Mouse (Mus musculus) liver, postnatal 0 days (tissue): Measurements from ENCODE around the gene Mkln1. TPM values are rescaled to one million over a fixed set of nuclear protein-coding genes. Genes with fewer than 3 reads are reported as not detected.

Experiments
- ATAC-seq: fragments of 200-750 bp; cut with Nextera tagmentation; 2 replicates; pipeline ENCODE4 v1.8.0; 2017; ENCODE audit warnings: mild to moderate bottlenecking, moderate library complexity
- DNase-seq: peaks from one replicate; pipeline ENCODE4 v3.0.0-alpha.2; 2016
- H3K27ac ChIP-seq: fragments of 300-500 bp; sonication (generic); 2 replicates; pipeline ENCODE4 v1.5.1; 2014; ENCODE audit warnings: antibody characterized with exemption, moderate library complexity, mild to moderate bottlenecking, low read depth
- H3K27me3 ChIP-seq: fragments of 300-500 bp; sonication (generic); 2 replicates; pipeline ENCODE4 v1.6.1; 2014; ENCODE audit warnings: low read length, control low read depth, mixed read lengths; ENCODE audit not compliant: insufficient read depth
- H3K36me3 ChIP-seq: fragments of 300-500 bp; sonication (generic); replicated peaks from 2 replicates; pipeline ENCODE4 v1.6.1; 2014; ENCODE audit warnings: mild to moderate bottlenecking, control low read depth, low read length, moderate library complexity, mixed read lengths; ENCODE audit not compliant: insufficient read depth
- H3K4me1 ChIP-seq: fragments of 300-500 bp; sonication (generic); 2 replicates; pipeline ENCODE4 v1.6.1; 2014; ENCODE audit warnings: antibody characterized with exemption, mild to moderate bottlenecking, control low read depth; ENCODE audit not compliant: insufficient read depth
- H3K4me2 ChIP-seq: fragments of 300-500 bp; sonication (generic); 2 replicates; pipeline ENCODE4 v1.6.1; 2014; ENCODE audit warnings: low read depth, mild to moderate bottlenecking, low read length, moderate library complexity, mixed read lengths
- H3K4me3 ChIP-seq: fragments of 300-500 bp; sonication (generic); 2 replicates; pipeline ENCODE4 v1.5.1; 2014; ENCODE audit warnings: low read depth, low read length
- H3K9ac ChIP-seq: fragments of 300-500 bp; sonication (generic); replicated peaks from 2 replicates; pipeline ENCODE4 v1.6.1; 2014; ENCODE audit warnings: mild to moderate bottlenecking, moderate library complexity
- H3K9me3 ChIP-seq: fragments of 300-500 bp; sonication (generic); 2 replicates; pipeline ENCODE4 v1.6.1; 2016; ENCODE audit warnings: mild to moderate bottlenecking, control low read depth, low read length, mixed read lengths
- CTCF ChIP-seq: sonication (generic); IDR thresholded peaks from 2 replicates; pipeline ENCODE4 v1.5.1; 2016; ENCODE audit warnings: antibody characterized with exemption, low read depth
- EP300 ChIP-seq: IDR thresholded peaks from 2 replicates; pipeline ENCODE4 v1.6.1; 2016; ENCODE audit warnings: antibody characterized with exemption, low read depth, mild to moderate bottlenecking
- WGBS: fragments of 180-500 bp; shearing (Covaris S2); extraction: QIAGEN DNeasy Blood & Tissue Kit; methylation state at CpG from one replicate; pipeline ENCODE4 v1.1.7; 2014; ENCODE audit not compliant: insufficient replicate concordance; 5-methylcytosine and 5-hydroxymethylcytosine counted together
- polyA plus RNA-seq: library from polyadenylated mRNA; unstranded; fragments of >200 nt; fragmentation: Nextera tagmentation; extraction: Ambion mirVana; gene quantifications from 2 replicates; pipeline ENCODE4 v1.2.1, GENCODE M21; 2015

Gene Mkln1
- polyA plus RNA-seq, 1 experiment from 2014 or later: 103 TPM

DNA sequence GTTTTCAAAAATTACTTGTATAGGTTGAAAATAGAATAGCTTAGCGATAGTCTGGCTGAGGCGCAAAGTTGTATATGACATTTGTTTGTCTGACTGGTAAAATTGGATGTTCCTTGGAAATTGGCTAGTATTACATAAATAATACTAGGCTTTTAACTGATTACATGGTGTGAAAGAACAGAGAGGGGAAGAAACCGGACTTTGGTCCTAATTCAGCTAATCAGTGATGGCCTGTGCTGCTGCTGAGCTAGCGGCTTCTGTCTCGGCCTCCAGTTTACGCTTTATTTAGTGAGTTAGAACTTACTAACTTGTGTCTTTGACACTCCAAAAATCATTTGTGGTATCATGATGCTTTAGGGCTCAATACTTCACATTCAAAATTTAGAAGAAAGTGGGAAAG lies 70.9 kb downstream of the Mkln1 start:
- Histone ChIP-seq H3K4me2 (no peak overlapping the region), H3K36me3 (peaks cover 39% of the 10 kb centered on the region), H3K27me3 (no peaks in the 10 kb centered on the region), H3K4me1 (no peaks in the 10 kb centered on the region), H3K4me3 (no peak overlapping the region), H3K27ac (no peak overlapping the region), H3K9me3 (no peaks in the 10 kb centered on the region), H3K9ac (no peak overlapping the region)
- 91% methylated on average over 6 of the region's 6 CpGs for WGBS
- ATAC-seq (no peak), DNase-seq (no peak)
- no peak for TF ChIP-seq EP300
- TF ChIP-seq CTCF: no peak

- TF ChIP-seq EP300 (no peak), CTCF (peak; percentile 48)
- ATAC-seq (no peak), DNase-seq (no peak)
- Histone ChIP-seq H3K4me1 (no peaks in the 10 kb centered on the region), H3K27ac (no peak overlapping the region), H3K27me3 (no peaks in the 10 kb centered on the region), H3K4me3 (no peak overlapping the region), H3K9ac (no peak overlapping the region), H3K36me3 (peaks cover 37% of the 10 kb centered on the region), H3K4me2 (no peak overlapping the region), H3K9me3 (no peaks in the 10 kb centered on the region)
- 83% methylated on average over 4 of the region's 4 CpGs for WGBS
These were observed 79.7 kb downstream of the Mkln1 start for GRCm38 (mm10) chr6:31478221-31478620.

- no peak for TF ChIP-seq EP300
- H3K9ac ChIP-seq: no peak overlapping the region
- no peak overlapping the region for H3K27ac ChIP-seq
- H3K27me3 ChIP-seq: no peaks in the 10 kb centered on the region
- DNase-seq (peak; percentile 25), ATAC-seq (peak; percentile 74)
- H3K36me3 ChIP-seq: peaks cover 25% of the 10 kb centered on the region
- 59% methylated on average over 4 of the region's 4 CpGs for WGBS
- H3K4me3 ChIP-seq: no peak overlapping the region
- no peaks in the 10 kb centered on the region for H3K4me1 ChIP-seq
- no peak overlapping the region for H3K4me2 ChIP-seq
- H3K9me3 ChIP-seq: no peaks in the 10 kb centered on the region
These were observed 81.5 kb downstream of the Mkln1 start for GRCm38 (mm10) chr6:31480008-31480407.

DNA sequence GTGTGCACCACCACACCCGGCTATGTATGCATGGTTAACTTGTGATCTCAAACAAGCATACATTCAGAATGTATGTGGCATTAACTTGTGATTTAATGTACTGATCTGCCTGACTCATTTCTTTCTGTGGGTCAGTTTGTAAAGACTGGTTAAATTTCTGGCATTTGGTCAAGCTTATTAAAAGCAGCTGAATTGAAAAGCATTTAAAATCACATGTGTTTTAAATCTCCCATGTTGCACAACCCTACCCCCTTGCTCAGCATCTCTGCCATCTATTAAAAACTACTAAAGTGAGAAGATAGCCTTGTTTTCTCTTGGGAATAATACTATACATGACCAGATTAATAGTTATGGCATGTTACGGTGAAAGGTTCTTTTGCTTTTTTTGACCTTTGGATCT lies 88.1 kb downstream of the Mkln1 start:
- TF ChIP-seq EP300 (no peak), CTCF (no peak)
- peaks cover 29% of the 10 kb centered on the region for H3K36me3 ChIP-seq
- H3K27ac ChIP-seq: no peak overlapping the region
- H3K9ac ChIP-seq: no peak overlapping the region
- ATAC-seq (no peak), DNase-seq (no peak)
- no peaks in the 10 kb centered on the region for H3K4me1 ChIP-seq
- no peaks in the 10 kb centered on the region for H3K27me3 ChIP-seq
- H3K4me3 ChIP-seq: no peak overlapping the region
- WGBS: 90% methylated on average over 2 of the region's 2 CpGs
- no peak overlapping the region for H3K4me2 ChIP-seq
- no peaks in the 10 kb centered on the region for H3K9me3 ChIP-seq

DNA sequence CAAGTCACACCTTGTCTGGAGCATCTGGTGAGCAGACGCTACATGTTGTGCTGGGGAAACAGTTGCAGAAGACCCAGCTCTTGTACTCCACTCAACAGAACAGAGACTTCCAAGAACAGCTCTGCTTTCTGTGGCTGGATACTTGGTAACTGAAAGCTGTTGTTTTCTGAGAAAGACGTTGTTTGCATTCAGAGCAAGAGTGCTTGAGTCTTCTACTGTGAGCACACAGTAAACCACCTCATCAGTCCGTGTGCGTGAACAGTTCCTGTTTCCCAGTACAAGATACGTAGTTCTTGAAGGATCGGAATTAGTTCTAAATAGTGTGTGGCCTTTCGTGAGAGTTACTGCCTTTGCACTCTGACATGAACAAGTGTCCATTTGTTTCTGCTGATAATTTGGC lies 91.4 kb downstream of the Mkln1 start:
- H3K9me3 ChIP-seq: no peaks in the 10 kb centered on the region
- H3K36me3 ChIP-seq: peaks cover 38% of the 10 kb centered on the region
- no peak overlapping the region for H3K27ac ChIP-seq
- no peak overlapping the region for H3K9ac ChIP-seq
- DNase-seq (no peak), ATAC-seq (no peak)
- H3K4me3 ChIP-seq: no peak overlapping the region
- no peaks in the 10 kb centered on the region for H3K4me1 ChIP-seq
- no peaks in the 10 kb centered on the region for H3K27me3 ChIP-seq
- TF ChIP-seq CTCF (no peak), EP300 (no peak)
- WGBS: 94% methylated on average over 7 of the region's 7 CpGs
- no peak overlapping the region for H3K4me2 ChIP-seq

DNA sequence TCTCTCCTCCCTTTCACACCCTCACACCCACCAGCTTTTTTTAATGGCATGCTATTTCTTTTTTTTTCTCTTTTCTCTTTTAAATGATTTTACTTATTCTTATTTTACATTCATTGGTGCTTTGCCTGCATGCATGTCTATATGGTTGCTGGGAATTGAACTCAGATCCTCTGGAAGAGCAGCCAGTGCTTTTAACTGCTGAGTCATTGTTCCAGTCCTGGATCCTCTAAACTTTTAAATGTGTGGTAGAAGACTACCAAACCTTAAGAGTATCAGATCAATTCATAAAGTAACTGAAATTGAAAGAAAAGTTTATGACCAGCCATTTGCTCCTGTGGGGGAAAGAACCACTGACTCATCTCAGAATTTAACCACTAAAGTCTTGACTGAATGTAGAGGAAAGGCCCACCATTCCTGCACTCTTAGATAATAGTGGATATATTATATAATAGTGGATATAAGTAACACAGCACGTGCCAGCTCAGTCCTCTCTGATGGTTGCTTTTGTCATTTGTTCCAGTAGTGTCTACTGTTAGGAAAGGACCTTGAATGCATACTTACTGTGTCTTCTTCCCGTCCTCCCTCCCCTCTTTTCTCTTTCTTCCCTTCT lies 96.7 kb downstream of the Mkln1 start:
- Histone ChIP-seq H3K4me3 (no peak overlapping the region), H3K9me3 (no peaks in the 10 kb centered on the region), H3K27ac (no peak overlapping the region), H3K4me2 (no peak overlapping the region), H3K36me3 (peaks cover 46% of the 10 kb centered on the region), H3K27me3 (no peaks in the 10 kb centered on the region), H3K9ac (no peak overlapping the region), H3K4me1 (no peaks in the 10 kb centered on the region)
- no peak for ATAC-seq
- 84% methylated on average over 2 of the region's 2 CpGs for WGBS
- TF ChIP-seq CTCF (no peak), EP300 (no peak)
- no peak for DNase-seq

- TF ChIP-seq EP300: no peak
- H3K36me3 ChIP-seq: peaks cover 38% of the 10 kb centered on the region
- no peaks in the 10 kb centered on the region for H3K4me1 ChIP-seq
- H3K4me3 ChIP-seq: no peak overlapping the region
- no peaks in the 10 kb centered on the region for H3K9me3 ChIP-seq
- WGBS: 92% methylated on average over 2 of the region's 2 CpGs
- no peak for ATAC-seq
- H3K27ac ChIP-seq: no peak overlapping the region
- H3K9ac ChIP-seq: no peak overlapping the region
- no peaks in the 10 kb centered on the region for H3K27me3 ChIP-seq
- H3K4me2 ChIP-seq: no peak overlapping the region
- DNase-seq: no peak
These were observed 97.7 kb downstream of the Mkln1 start for GRCm38 (mm10) chr6:31496227-31496626.
